Mouse (Mus musculus): ENCODE results near the gene Foxn3.
A peak's percentile ranks its signal among the peaks of the same experiment; 100 is the strongest.

Gene Foxn3

GRCm38 (mm10) chr12:99244264-99244663, 319.1 kb downstream of the Foxn3 start:
- DNase-seq: no peak

GRCm38 (mm10) chr12:99243316-99243715, 320.1 kb downstream of the Foxn3 start:
- no peak for DNase-seq

- DNase-seq: no peak
These were observed 323.1 kb downstream of the Foxn3 start for GRCm38 (mm10) chr12:99240185-99240726.

- no peak for DNase-seq
These were observed 323.6 kb downstream of the Foxn3 start for GRCm38 (mm10) chr12:99239735-99240134.

- no peak for DNase-seq
These were observed 325.9 kb downstream of the Foxn3 start for GRCm38 (mm10) chr12:99237497-99237896.

- DNase-seq: no peak
These were observed 329.0 kb downstream of the Foxn3 start for GRCm38 (mm10) chr12:99234346-99234745.

GRCm38 (mm10) chr12:99233386-99233785, 330.0 kb downstream of the Foxn3 start:
- DNase-seq: no peak

GRCm38 (mm10) chr12:99232478-99232877, 330.9 kb downstream of the Foxn3 start:
- no peak for DNase-seq

- no peak for DNase-seq
These were observed 332.1 kb downstream of the Foxn3 start for GRCm38 (mm10) chr12:99231321-99231720.

- DNase-seq: no peak
These were observed 332.7 kb downstream of the Foxn3 start for GRCm38 (mm10) chr12:99230783-99231048.

- DNase-seq: no peak
These were observed 333.2 kb downstream of the Foxn3 start for GRCm38 (mm10) chr12:99229973-99230782.

- no peak for DNase-seq
These were observed 335.9 kb downstream of the Foxn3 start for GRCm38 (mm10) chr12:99227313-99227952.

- peak; percentile 7 to 15 for DNase-seq
These were observed 338.3 kb downstream of the Foxn3 start for GRCm38 (mm10) chr12:99224863-99225603.

- no peak for DNase-seq
These were observed 342.1 kb downstream of the Foxn3 start for GRCm38 (mm10) chr12:99221087-99221846.

GRCm38 (mm10) chr12:99220333-99220732, 343.0 kb downstream of the Foxn3 start:
- DNase-seq: no peak

- no peak for DNase-seq
These were observed 343.6 kb downstream of the Foxn3 start for GRCm38 (mm10) chr12:99219812-99220211.

GRCm38 (mm10) chr12:99217145-99217698, 346.2 kb downstream of the Foxn3 start:
- DNase-seq: no peak

- DNase-seq: no peak
These were observed 347.0 kb downstream of the Foxn3 start for GRCm38 (mm10) chr12:99216341-99216761.

- DNase-seq: no peak
These were observed 347.7 kb downstream of the Foxn3 start for GRCm38 (mm10) chr12:99215521-99216255.

- no peak for DNase-seq
These were observed 349.3 kb downstream of the Foxn3 start for GRCm38 (mm10) chr12:99214098-99214497.

GRCm38 (mm10) chr12:99213218-99213617, 350.2 kb downstream of the Foxn3 start:
- no peak for DNase-seq

- DNase-seq: no peak
These were observed 353.6 kb downstream of the Foxn3 start for GRCm38 (mm10) chr12:99209801-99210200.
